Mouse (Mus musculus) olfactory bulb, adult 2 months (tissue): ENCODE data around the gene Rab25.

Experiments
- CTCF ChIP-seq: fragments of 200-500 bp; IDR thresholded peaks from 2 replicates; pipeline ENCODE4 v1.5.1; 2012; ENCODE audit warnings: low read depth, mild to moderate bottlenecking, low read length, moderate library complexity; ENCODE audit not compliant: insufficient read depth
- POLR2A ChIP-seq: fragments of 200-500 bp; IDR thresholded peaks from 2 replicates; pipeline ENCODE4 v1.6.1; 2012; ENCODE audit warnings: mild to moderate bottlenecking, low read depth, low read length, moderate library complexity; ENCODE audit not compliant: insufficient read depth

DNA sequence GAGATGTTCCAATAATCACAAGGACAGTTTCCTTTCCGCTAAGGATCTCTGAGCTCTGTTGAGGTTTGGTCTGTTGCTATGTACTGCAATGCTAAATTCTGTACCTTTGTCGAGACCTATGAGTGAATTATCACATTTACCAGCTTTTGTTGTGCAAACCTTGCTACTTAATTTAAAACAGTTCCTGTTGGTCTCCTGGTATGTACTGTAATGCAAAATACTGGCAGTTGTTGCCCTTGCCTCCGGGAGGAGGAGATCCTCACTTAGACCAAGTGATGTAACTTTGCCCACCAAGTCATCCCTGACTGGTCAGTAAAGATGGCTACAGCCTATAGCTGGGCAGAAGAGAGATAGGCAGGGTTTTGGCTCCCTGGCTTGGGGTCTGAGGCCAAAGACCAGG, 27.4 kb upstream of the Rab25 start, which contains the start of gene Ssr2:
- TF ChIP-seq CTCF, result no peak
- TF ChIP-seq POLR2A, result no peak
